Mouse (Mus musculus): Measurements from ENCODE around the gene Slc46a3.
A peak's percentile ranks its signal among the peaks of the same experiment; 100 is the strongest.

- peak; percentile 35; the same call in 1 of the 2 replicates for TF ChIP-seq CTCF (IDR thresholded peaks at IDR 0.05; ENCODE audit: borderline replicate concordance, insufficient read depth, low read length)
- TF ChIP-seq POLR2A (IDR thresholded peaks at IDR 0.05; ENCODE audit: low read depth, low read length): no peak
Measured at GRCm38 (mm10) chr5:147848164-147848863, 46.3 kb downstream of the Slc46a3 start.

All from embryonic fibroblast, embryonic 13.5 days (primary cell).